Mouse (Mus musculus): ENCODE data around the gene Znrf2.

Gene Znrf2

GRCm38 (mm10) chr6:54914977-54915376, 98.3 kb downstream of the Znrf2 start:
- no peak for DNase-seq (ENCODE audit: extremely low spot score)

DNA sequence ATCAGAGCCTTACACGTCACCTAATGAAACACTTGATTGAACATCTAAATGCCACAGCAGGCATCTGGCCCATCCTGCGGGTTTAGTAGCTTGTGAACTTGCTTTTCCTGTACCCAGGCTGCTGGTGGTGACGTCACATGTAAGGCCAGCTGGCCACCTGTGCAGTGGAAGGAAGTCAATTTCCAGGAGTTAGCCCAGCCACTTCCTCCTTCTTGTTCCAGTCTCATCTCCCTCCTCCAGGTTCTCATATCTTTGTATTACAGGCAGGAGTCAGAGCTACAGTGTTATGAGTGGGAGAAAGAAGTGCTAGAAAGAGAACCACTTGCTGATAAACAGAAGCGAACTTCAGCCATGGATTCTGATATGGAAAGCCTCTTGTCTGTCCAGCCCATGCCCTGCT, 99.4 kb downstream of the Znrf2 start:
- no peak for DNase-seq (ENCODE audit: extremely low spot score)

- no peak for DNase-seq (ENCODE audit: extremely low spot score)
Observed at GRCm38 (mm10) chr6:54916941-54917340, 100.2 kb downstream of the Znrf2 start.

DNA sequence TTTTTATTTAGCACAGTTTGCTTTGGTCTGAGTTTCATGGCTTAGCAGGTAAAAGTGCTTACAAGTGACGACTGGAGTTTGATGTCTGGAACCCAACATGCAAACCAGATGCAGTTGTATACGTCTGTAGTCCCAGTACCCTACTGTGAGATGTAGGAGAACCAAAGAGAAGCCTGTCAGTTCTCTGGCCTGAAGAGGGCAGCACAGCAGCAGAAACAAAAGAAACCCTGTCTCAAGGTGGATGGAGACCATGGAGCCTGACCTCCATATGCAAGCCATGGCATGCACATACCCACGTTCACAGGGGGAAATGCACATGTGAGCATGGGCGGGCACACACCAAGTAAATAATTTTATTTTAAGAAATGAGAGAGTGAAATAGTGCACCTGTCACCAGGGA, 100.8 kb downstream of the Znrf2 start:
- peak; percentile 9 for DNase-seq (ENCODE audit: extremely low spot score)

GRCm38 (mm10) chr6:54918521-54918920, 101.8 kb downstream of the Znrf2 start:
- DNase-seq (ENCODE audit: extremely low spot score), result no peak

- DNase-seq (ENCODE audit: extremely low spot score), result no peak
Observed at GRCm38 (mm10) chr6:54924538-54924937, 107.8 kb downstream of the Znrf2 start.

DNA sequence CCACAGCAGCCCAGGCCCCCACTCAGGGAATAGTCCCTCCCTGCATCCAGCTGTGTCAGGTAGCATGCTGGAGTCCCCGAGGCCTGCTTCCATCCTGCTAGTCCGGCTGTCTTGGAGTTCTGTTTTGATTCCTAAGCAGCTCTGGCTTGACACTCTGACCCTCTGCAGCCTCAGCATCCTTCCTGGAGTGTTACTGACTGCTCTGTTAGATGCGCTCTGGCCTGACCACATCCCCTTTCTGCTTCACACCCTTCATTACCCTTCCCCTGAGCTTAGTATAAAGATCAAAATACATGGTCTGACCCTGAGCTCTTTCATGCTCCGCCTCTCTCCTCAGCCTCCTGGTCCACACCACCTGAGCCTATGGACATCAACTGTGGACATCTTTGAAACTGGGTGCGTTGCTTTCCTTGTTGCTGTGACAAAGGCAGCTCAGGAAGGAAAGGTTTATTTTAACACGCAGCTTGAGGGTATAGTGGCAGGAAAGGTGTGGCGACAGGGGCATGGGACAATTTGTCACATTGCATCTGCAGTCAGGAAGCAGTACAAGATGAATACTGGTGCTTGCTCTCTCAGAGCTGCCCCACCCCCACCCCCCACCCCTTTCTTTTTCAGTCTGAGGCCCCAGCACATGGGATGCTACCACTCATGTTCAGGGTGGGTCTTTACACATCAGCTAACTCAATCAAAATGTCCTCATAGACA, 109.2 kb downstream of the Znrf2 start:
- no peak for DNase-seq (ENCODE audit: extremely low spot score)

- no peak for DNase-seq (ENCODE audit: extremely low spot score)
Observed at GRCm38 (mm10) chr6:54926899-54927298, 110.2 kb downstream of the Znrf2 start.

DNA sequence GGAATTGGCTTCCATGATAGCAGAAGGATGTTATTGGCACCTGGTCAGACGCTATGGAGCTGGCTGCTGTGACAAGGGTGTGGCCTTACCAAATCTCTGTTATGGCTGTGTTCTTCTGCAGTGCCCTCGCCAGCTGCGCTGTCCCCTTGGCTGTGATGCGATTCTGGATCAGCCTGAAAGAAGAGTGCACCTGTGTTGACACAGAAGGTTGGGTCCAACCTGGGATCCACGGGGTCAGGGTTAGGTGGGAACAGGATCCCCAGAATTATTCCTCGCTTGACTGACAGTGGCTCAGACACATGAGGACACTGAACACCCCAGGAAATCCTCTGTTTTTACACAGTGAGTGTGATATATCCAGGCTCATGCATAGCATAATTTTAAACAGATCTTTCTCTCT, 111.2 kb downstream of the Znrf2 start:
- no peak for DNase-seq (ENCODE audit: extremely low spot score)

GRCm38 (mm10) chr6:54931641-54932040, 114.9 kb downstream of the Znrf2 start:
- DNase-seq (ENCODE audit: extremely low spot score), result no peak

GRCm38 (mm10) chr6:54932526-54932925, 115.8 kb downstream of the Znrf2 start:
- DNase-seq (ENCODE audit: extremely low spot score), result no peak

GRCm38 (mm10) chr6:54933216-54933615, 116.5 kb downstream of the Znrf2 start:
- DNase-seq (ENCODE audit: extremely low spot score), result no peak

- no peak for DNase-seq (ENCODE audit: extremely low spot score)
Observed at GRCm38 (mm10) chr6:54933866-54934265, 117.2 kb downstream of the Znrf2 start.

DNA sequence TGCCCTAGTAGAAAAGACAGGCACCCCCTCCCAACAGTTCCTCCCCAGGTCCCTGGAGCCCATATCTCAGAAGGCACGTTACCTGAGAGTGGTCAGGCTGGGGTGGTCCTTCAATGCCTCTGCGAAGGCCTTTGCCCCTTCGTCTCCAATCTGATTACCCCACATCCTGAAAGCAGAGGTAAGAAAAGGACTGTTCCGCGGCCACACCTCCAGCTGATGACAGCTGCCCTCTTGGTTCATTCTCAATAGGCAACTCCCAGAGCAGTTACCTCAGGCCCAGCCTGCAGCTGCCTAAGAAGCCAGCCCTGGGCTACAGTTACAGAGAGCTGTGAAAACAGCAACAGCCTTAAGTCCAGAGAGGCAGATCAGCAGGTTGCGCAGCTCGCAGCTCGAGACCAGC, 117.6 kb downstream of the Znrf2 start:
- no peak for DNase-seq (ENCODE audit: extremely low spot score)

DNA sequence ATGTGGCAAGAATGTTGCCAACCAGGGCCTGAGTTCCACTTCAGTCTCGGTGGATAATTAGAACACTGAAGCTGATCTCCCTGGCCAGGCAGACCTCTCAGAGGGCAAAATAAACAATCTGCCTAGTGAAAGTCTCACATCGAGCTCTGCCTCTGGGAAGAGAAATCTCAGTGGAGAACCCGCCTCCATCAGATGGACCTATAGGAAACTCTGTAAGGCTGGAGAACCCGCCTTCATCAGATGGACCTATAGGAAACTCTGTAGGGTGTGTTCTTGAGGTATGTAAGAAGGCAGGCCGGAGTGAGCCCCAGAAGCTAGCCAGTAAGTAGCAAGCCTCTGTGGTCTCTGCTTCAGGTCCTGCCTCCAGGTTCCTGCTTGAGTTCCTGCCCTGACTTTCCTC, 118.2 kb downstream of the Znrf2 start:
- DNase-seq (ENCODE audit: extremely low spot score), result no peak

- no peak for DNase-seq (ENCODE audit: extremely low spot score)
Observed at GRCm38 (mm10) chr6:54936496-54936895, 119.8 kb downstream of the Znrf2 start.

DNA sequence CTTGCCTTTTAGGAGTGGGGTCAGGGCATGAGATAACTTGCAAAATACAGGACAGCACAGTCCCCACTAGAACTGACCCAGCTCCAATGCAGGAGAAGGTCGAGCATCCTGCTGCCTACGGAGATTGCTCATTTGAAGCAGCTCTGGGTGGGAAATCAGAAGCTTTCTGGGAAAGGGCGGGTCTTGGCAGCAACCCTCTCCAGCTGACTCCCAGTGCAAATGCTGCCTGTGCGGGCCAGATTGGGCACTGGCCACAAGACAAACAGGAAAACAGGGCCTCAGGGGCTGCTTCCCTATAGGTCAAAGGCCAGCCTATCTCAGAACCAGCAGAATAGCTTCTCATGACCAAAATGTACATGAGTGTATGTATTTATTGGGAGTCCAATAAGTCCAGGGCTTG, 122.9 kb downstream of the Znrf2 start:
- DNase-seq (ENCODE audit: extremely low spot score), result no peak

GRCm38 (mm10) chr6:54940126-54940525, 123.4 kb downstream of the Znrf2 start:
- DNase-seq (ENCODE audit: extremely low spot score), result no peak

- DNase-seq (ENCODE audit: extremely low spot score), result no peak
Observed at GRCm38 (mm10) chr6:54941149-54941548, 124.4 kb downstream of the Znrf2 start.
